Mouse (Mus musculus): Measurements from ENCODE around the gene Fxyd7.

DNA sequence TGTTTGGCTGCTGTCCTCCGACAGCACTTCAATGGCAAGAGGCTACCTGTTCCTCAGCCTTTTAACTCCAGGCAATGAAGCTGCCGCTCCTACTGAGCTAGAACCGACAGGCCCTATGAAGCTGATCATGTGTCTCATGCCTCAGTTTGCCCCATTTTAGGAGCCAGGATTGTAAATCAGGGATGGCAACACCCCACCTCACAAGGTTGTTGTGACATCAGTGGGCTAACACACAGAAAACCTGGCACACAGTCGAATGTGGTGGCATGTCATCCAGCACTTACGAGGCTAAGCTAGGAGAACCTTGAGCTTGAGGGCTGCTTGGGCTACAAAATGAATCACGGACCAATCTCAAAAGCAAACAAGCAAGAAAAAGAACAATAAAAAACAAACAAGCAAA, 6.9 kb upstream of the Fxyd7 start:
- TF ChIP-seq POLR2A (IDR thresholded peaks at IDR 0.05; ENCODE audit: insufficient read depth, low read depth, low read length), result no peak
- TF ChIP-seq CTCF (IDR thresholded peaks at IDR 0.05; ENCODE audit: insufficient read depth, low read depth, low read length), result no peak
